Mouse (Mus musculus): Measurements from ENCODE around the gene Ajuba.
A peak's percentile ranks its signal among the peaks of the same experiment; 100 is the strongest.

Gene Ajuba

DNA sequence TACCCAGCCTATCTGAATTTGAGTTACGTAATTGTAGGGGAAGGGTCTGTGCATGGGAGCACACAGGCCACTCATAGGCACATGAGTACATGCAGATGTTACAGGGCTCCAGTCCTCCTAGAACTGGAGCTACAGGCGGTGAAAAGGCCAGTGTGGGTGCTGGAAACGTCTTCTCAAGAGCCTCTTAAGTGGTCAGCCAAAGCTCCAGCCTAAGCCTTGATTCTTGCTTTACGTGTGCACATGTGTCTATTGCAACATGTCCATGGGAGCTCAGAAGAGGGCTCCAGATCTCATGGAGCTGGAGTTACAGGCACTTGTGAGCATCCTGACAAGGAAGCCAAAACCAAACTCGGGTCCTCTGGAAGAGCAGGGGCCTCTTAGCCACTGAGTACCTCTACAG, 32.7 kb downstream of the Ajuba start:
- no peak for DNase-seq (ENCODE audit: low read depth, low spot score)

GRCm38 (mm10) chr14:54540771-54541170, 36.6 kb downstream of the Ajuba start:
- no peak for DNase-seq (ENCODE audit: low read depth, low spot score)

- DNase-seq (ENCODE audit: low read depth, low spot score), result no peak
Observed at GRCm38 (mm10) chr14:54538580-54538979, 38.8 kb downstream of the Ajuba start.

GRCm38 (mm10) chr14:54528446-54529111, 48.8 kb downstream of the Ajuba start:
- DNase-seq (ENCODE audit: low read depth, low spot score), result peak; percentile 77

- no peak for DNase-seq (ENCODE audit: low read depth, low spot score)
Observed at GRCm38 (mm10) chr14:54528007-54528393, 49.4 kb downstream of the Ajuba start.

DNA sequence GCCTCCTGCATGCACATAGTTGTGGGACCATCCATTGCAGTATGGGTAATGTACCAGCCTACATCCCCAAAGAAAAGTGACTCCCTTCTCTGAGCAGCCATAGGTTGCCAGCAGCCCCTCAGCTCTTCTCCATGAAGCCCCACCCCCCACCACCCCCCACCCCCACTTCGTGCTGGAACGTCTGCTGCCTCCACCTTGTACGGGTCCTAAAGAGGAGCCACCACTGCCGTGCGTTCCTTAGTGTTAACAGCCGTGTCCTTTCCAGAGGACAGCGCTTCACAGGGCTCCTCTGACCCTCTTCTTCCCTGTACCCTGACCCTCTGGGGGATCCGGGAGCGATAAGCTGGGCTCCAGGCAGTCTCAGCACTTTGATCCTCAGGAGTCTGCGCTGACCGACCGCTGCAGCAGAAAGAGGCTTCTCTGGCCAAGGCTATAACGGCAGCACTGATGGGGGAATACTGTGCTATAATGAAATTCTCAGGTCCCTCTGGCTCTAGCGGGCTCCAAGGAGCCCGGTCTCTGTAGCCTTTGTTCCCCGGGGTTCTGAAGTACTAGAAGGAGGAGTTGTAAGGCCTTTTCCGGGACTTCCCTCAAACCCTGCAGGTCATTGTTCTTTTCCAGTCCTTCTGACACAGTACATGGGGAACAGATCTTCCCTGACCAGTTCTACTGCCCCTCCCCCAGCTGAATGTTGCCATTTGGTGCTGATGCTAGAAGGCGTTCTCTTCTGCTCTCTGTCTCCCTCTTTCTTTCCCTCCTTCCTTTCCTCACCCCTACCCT, 49.9 kb downstream of the Ajuba start:
- DNase-seq (ENCODE audit: low read depth, low spot score), result no peak

GRCm38 (mm10) chr14:54523600-54523999, 53.8 kb downstream of the Ajuba start:
- DNase-seq (ENCODE audit: low read depth, low spot score), result no peak
